Mouse (Mus musculus): ENCODE measurements around the gene C1s2.
"Not testable (repeated sequence)": the region's sequence is repeated elsewhere in the genome, so short reads cannot be mapped to it uniquely, and the experiment has no call there.

- not testable (repeated sequence) for TF ChIP-seq EP300, CTCF (IDR thresholded peaks at IDR 0.05; ENCODE audit: low read depth)
Observed at GRCm38 (mm10) chr6:124635985-124636384, at the start of gene C1s2.
